Mouse (Mus musculus): ENCODE data around the gene Diras2. TPM values are rescaled to one million over a fixed set of nuclear protein-coding genes. Genes with fewer than 3 reads are reported as not detected.

The Diras2 gene
- polyA plus RNA-seq, 1 experiment from 2014 or later = 0.46 TPM

GRCm38 (mm10) chr13:52571591-52572384 lies 40.7 kb upstream of the Diras2 start:
- Histone ChIP-seq H3K9me3 (ENCODE audit: control insufficient read depth, low read length) (no peaks in the 10 kb centered on the region), H3K4me3 (ENCODE audit: low read length) (no peak overlapping the region), H3K4me2 (ENCODE audit: low read depth, low read length) (no peak overlapping the region), H3K27me3 (replicated peaks; ENCODE audit: control insufficient read depth, insufficient read depth, low read length) (no peaks in the 10 kb centered on the region), H3K27ac (ENCODE audit: low read length) (no peak overlapping the region), H3K36me3 (ENCODE audit: control insufficient read depth, insufficient read depth, low read length) (no peaks in the 10 kb centered on the region), H3K9ac (ENCODE audit: low read depth, low read length) (no peak overlapping the region), H3K4me1 (ENCODE audit: control insufficient read depth, insufficient read depth, low read length) (no peaks in the 10 kb centered on the region)
- 57% methylated on average over 11 of the region's 11 CpGs for WGBS
- ATAC-seq = no peak

- no peak overlapping the region for H3K9ac ChIP-seq (ENCODE audit: low read depth, low read length)
- H3K9me3 ChIP-seq (ENCODE audit: control insufficient read depth, low read length) = no peaks in the 10 kb centered on the region
- no peaks in the 10 kb centered on the region for H3K27me3 ChIP-seq (replicated peaks; ENCODE audit: control insufficient read depth, insufficient read depth, low read length)
- H3K4me2 ChIP-seq (ENCODE audit: low read depth, low read length) = no peak overlapping the region
- no peak overlapping the region for H3K27ac ChIP-seq (ENCODE audit: low read length)
- no peaks in the 10 kb centered on the region for H3K36me3 ChIP-seq (ENCODE audit: control insufficient read depth, insufficient read depth, low read length)
- H3K4me1 ChIP-seq (ENCODE audit: control insufficient read depth, insufficient read depth, low read length) = no peaks in the 10 kb centered on the region
- ATAC-seq = no peak
- H3K4me3 ChIP-seq (ENCODE audit: low read length) = no peak overlapping the region
- 91% methylated on average over 9 of the region's 9 CpGs for WGBS
Measured at GRCm38 (mm10) chr13:52570276-52570675, 39.2 kb upstream of the Diras2 start.

DNA sequence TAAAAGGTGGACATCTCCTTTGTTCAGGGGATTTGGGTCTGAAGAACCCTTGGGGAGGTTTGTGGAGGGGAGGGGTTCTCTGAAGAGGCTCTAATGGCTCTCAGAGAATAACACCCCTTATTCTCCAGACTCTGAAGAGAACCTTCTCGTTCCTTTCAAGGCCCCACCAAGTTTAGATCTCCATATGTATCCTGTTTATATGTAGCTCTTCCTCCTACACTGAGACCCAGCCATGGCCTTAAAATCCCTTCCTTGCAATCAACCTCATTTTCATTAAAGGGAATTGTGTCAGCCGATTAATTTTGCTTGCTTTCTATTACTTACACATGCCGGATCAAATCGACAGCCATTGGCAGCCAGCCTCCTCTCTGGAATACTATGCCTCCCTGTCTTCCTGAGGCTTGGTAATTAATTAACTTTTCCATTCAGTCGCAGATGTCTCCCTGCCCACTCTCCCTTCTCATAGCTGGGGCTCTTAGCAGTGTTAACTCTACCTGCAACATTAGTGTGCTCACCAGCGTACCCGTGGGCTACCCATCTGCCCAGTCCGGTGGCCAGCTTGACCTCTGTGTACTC lies 38.2 kb upstream of the Diras2 start:
- no peaks in the 10 kb centered on the region for H3K27me3 ChIP-seq (replicated peaks; ENCODE audit: control insufficient read depth, insufficient read depth, low read length)
- no peak for ATAC-seq
- H3K4me1 ChIP-seq (ENCODE audit: control insufficient read depth, insufficient read depth, low read length) = no peaks in the 10 kb centered on the region
- no peak overlapping the region for H3K27ac ChIP-seq (ENCODE audit: low read length)
- no peaks in the 10 kb centered on the region for H3K9me3 ChIP-seq (ENCODE audit: control insufficient read depth, low read length)
- no peaks in the 10 kb centered on the region for H3K36me3 ChIP-seq (ENCODE audit: control insufficient read depth, insufficient read depth, low read length)
- H3K4me3 ChIP-seq (ENCODE audit: low read length) = no peak overlapping the region
- H3K4me2 ChIP-seq (ENCODE audit: low read depth, low read length) = no peak overlapping the region
- no peak overlapping the region for H3K9ac ChIP-seq (ENCODE audit: low read depth, low read length)
- 49% methylated on average over 8 of the region's 8 CpGs for WGBS

DNA sequence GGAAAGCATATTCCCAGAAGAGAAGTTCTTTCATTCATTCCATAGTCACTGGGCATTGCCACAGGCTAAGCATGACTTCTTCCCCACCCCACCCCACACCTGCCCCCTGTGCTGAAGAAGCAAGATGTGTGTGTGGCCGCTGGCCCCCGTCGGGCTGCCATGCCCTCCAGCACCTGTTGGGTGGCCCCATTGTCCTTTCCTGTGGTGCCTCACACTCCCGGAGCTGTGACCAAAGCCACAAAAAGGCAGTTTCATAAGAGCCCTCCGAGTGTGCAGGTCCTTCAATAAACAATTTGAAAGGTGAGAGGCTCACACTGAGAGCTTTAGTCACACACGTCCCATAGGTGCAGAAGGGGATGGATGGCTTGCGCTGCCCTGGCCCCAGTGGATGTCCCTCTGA lies 35.7 kb upstream of the Diras2 start:
- Histone ChIP-seq H3K27ac (ENCODE audit: low read length) (no peak overlapping the region), H3K4me1 (ENCODE audit: control insufficient read depth, insufficient read depth, low read length) (no peaks in the 10 kb centered on the region), H3K4me3 (ENCODE audit: low read length) (no peak overlapping the region), H3K9ac (ENCODE audit: low read depth, low read length) (no peak overlapping the region), H3K9me3 (ENCODE audit: control insufficient read depth, low read length) (no peaks in the 10 kb centered on the region), H3K4me2 (ENCODE audit: low read depth, low read length) (no peak overlapping the region), H3K36me3 (ENCODE audit: control insufficient read depth, insufficient read depth, low read length) (no peaks in the 10 kb centered on the region), H3K27me3 (replicated peaks; ENCODE audit: control insufficient read depth, insufficient read depth, low read length) (no peaks in the 10 kb centered on the region)
- ATAC-seq = no peak
- 75% methylated on average over 7 of the region's 7 CpGs for WGBS

GRCm38 (mm10) chr13:52566188-52566760 lies 35.2 kb upstream of the Diras2 start:
- ATAC-seq = no peak
- Histone ChIP-seq H3K36me3 (ENCODE audit: control insufficient read depth, insufficient read depth, low read length) (no peaks in the 10 kb centered on the region), H3K27ac (ENCODE audit: low read length) (no peak overlapping the region), H3K9me3 (ENCODE audit: control insufficient read depth, low read length) (no peaks in the 10 kb centered on the region), H3K9ac (ENCODE audit: low read depth, low read length) (no peak overlapping the region), H3K4me2 (ENCODE audit: low read depth, low read length) (no peak overlapping the region), H3K4me3 (ENCODE audit: low read length) (no peak overlapping the region), H3K4me1 (ENCODE audit: control insufficient read depth, insufficient read depth, low read length) (no peaks in the 10 kb centered on the region), H3K27me3 (replicated peaks; ENCODE audit: control insufficient read depth, insufficient read depth, low read length) (no peaks in the 10 kb centered on the region)
- 86% methylated on average over 9 of the region's 9 CpGs for WGBS

- no peaks in the 10 kb centered on the region for H3K4me1 ChIP-seq (ENCODE audit: control insufficient read depth, insufficient read depth, low read length)
Measured at GRCm38 (mm10) chr13:52565103-52565739, 34.1 kb upstream of the Diras2 start.

GRCm38 (mm10) chr13:52562166-52562571 lies 31.1 kb upstream of the Diras2 start:
- no peak for ATAC-seq
- no peak overlapping the region for H3K4me2 ChIP-seq (ENCODE audit: low read depth, low read length)
- H3K9me3 ChIP-seq (ENCODE audit: control insufficient read depth, low read length) = no peaks in the 10 kb centered on the region
- no peak overlapping the region for H3K9ac ChIP-seq (ENCODE audit: low read depth, low read length)
- H3K36me3 ChIP-seq (ENCODE audit: control insufficient read depth, insufficient read depth, low read length) = no peaks in the 10 kb centered on the region
- no peak overlapping the region for H3K27ac ChIP-seq (ENCODE audit: low read length)
- no peak overlapping the region for H3K4me3 ChIP-seq (ENCODE audit: low read length)
- no peaks in the 10 kb centered on the region for H3K4me1 ChIP-seq (ENCODE audit: control insufficient read depth, insufficient read depth, low read length)
- no peaks in the 10 kb centered on the region for H3K27me3 ChIP-seq (replicated peaks; ENCODE audit: control insufficient read depth, insufficient read depth, low read length)
- 54% methylated on average over 4 of the region's 4 CpGs for WGBS

More at GRCm38 (mm10) chr13:52565103-52565739, 34.1 kb upstream of the Diras2 start:
- no peaks in the 10 kb centered on the region for H3K9me3 ChIP-seq (ENCODE audit: control insufficient read depth, low read length)
- 86% methylated on average over 18 of the region's 18 CpGs for WGBS
- no peak for ATAC-seq
- H3K36me3 ChIP-seq (ENCODE audit: control insufficient read depth, insufficient read depth, low read length) = no peaks in the 10 kb centered on the region
- H3K9ac ChIP-seq (ENCODE audit: low read depth, low read length) = no peak overlapping the region
- no peak overlapping the region for H3K4me3 ChIP-seq (ENCODE audit: low read length)
- no peaks in the 10 kb centered on the region for H3K27me3 ChIP-seq (replicated peaks; ENCODE audit: control insufficient read depth, insufficient read depth, low read length)
- no peak overlapping the region for H3K4me2 ChIP-seq (ENCODE audit: low read depth, low read length)
- H3K27ac ChIP-seq (ENCODE audit: low read length) = no peak overlapping the region

DNA sequence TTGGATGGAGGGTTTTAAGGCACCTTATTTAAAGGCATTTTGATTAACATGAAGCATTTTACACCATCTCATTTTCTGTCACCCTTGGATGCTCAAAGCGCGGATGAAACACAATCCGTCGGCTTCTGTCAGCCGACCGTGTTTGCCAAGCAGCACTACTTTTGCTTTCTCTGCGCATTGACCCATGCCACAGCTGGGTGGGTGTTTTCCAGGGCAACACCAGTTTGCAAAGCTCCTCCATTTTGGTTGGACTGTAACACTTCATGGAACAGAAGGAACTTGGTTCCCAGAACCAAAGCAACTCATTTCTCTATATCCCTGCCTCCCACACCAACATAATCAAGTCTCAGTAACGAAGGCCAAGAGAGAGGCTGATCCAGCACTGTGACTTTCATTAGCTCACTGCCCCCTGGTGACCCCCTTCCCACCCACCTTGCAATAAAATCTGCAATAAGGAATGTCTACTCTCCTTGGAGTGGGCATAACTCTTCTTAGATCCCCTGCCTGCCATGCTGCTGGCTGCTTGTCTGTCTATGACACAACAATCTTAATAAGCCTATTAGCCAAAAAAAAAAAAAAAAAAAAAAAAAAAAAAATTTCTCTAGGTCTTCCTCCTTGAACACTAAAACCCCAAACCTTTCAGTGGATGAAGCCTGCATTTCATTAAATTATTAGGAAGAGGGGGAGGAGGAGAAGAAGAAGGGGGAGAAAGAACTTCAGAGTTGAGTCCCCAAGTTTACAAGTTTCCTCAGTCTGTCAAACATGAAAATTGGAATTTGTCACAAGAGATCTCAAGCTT lies 30.5 kb upstream of the Diras2 start:
- H3K4me3 ChIP-seq (ENCODE audit: low read length) = no peak overlapping the region
- H3K36me3 ChIP-seq (ENCODE audit: control insufficient read depth, insufficient read depth, low read length) = no peaks in the 10 kb centered on the region
- no peaks in the 10 kb centered on the region for H3K27me3 ChIP-seq (replicated peaks; ENCODE audit: control insufficient read depth, insufficient read depth, low read length)
- ATAC-seq = no peak
- no peak overlapping the region for H3K4me2 ChIP-seq (ENCODE audit: low read depth, low read length)
- no peaks in the 10 kb centered on the region for H3K4me1 ChIP-seq (ENCODE audit: control insufficient read depth, insufficient read depth, low read length)
- no peaks in the 10 kb centered on the region for H3K9me3 ChIP-seq (ENCODE audit: control insufficient read depth, low read length)
- no peak overlapping the region for H3K27ac ChIP-seq (ENCODE audit: low read length)
- no peak overlapping the region for H3K9ac ChIP-seq (ENCODE audit: low read depth, low read length)
- 90% methylated on average over 8 of the region's 8 CpGs for WGBS

GRCm38 (mm10) chr13:52557421-52557820 lies 26.3 kb upstream of the Diras2 start:
- Histone ChIP-seq H3K27me3 (replicated peaks; ENCODE audit: control insufficient read depth, insufficient read depth, low read length) (no peaks in the 10 kb centered on the region), H3K27ac (ENCODE audit: low read length) (no peak overlapping the region), H3K4me1 (ENCODE audit: control insufficient read depth, insufficient read depth, low read length) (no peaks in the 10 kb centered on the region), H3K4me2 (ENCODE audit: low read depth, low read length) (no peak overlapping the region), H3K4me3 (ENCODE audit: low read length) (no peak overlapping the region), H3K9me3 (ENCODE audit: control insufficient read depth, low read length) (no peaks in the 10 kb centered on the region), H3K36me3 (ENCODE audit: control insufficient read depth, insufficient read depth, low read length) (no peaks in the 10 kb centered on the region), H3K9ac (ENCODE audit: low read depth, low read length) (no peak overlapping the region)
- ATAC-seq = no peak
- 66% methylated on average over 7 of the region's 7 CpGs for WGBS

All from intestine, embryonic 16.5 days (tissue).